Mouse (Mus musculus): Measurements from ENCODE around the gene Mis18a. TPM values are rescaled to one million over a fixed set of nuclear protein-coding genes. Genes with fewer than 3 reads are reported as not detected.

Mis18a gene
- polyA plus RNA-seq, 1 experiment from 2014 or later, result 29.9 TPM

- H3K4me3 ChIP-seq (ENCODE audit: control insufficient read depth in 1 of 2, insufficient read depth in 1 of 2, low read depth in 1 of 2, low read length in 2 of 2), result no peak overlapping the region
- 81% methylated on average over 12 of the region's 12 CpGs for WGBS
- no peak overlapping the region for H3K27ac ChIP-seq (replicated peaks in 1 of 2; ENCODE audit: control insufficient read depth in 1 of 2, insufficient read depth in 1 of 2, low read depth in 2 of 2, low read length in 2 of 2)
- ATAC-seq (ENCODE audit: insufficient number of reproducible peaks, insufficient read depth, low FRiP score, low read depth), result no peak
- H3K9me3 ChIP-seq (ENCODE audit: control insufficient read depth, low read length), result no peaks in the 10 kb centered on the region
- no peaks in the 10 kb centered on the region for H3K27me3 ChIP-seq (ENCODE audit: control insufficient read depth, insufficient read depth, low read length)
- no peaks in the 10 kb centered on the region for H3K4me1 ChIP-seq (ENCODE audit: control insufficient read depth in 2 of 2, insufficient read depth in 2 of 2, low read length in 2 of 2)
- no peak overlapping the region for H3K4me2 ChIP-seq (ENCODE audit: low read length)
- no peaks in the 10 kb centered on the region for H3K36me3 ChIP-seq (ENCODE audit: control insufficient read depth, insufficient read depth, low read length)
- no peak overlapping the region for H3K9ac ChIP-seq (ENCODE audit: low read length)
Observed at GRCm38 (mm10) chr16:90687687-90688263, 39.4 kb downstream of the Mis18a start.

GRCm38 (mm10) chr16:90687011-90687410 lies 40.2 kb downstream of the Mis18a start:
- Histone ChIP-seq H3K4me2 (ENCODE audit: low read length) (no peak overlapping the region), H3K9ac (ENCODE audit: low read length) (no peak overlapping the region), H3K36me3 (ENCODE audit: control insufficient read depth, insufficient read depth, low read length) (no peaks in the 10 kb centered on the region), H3K4me3 (ENCODE audit: control insufficient read depth in 1 of 2, insufficient read depth in 1 of 2, low read depth in 1 of 2, low read length in 2 of 2) (no peak overlapping the region), H3K9me3 (ENCODE audit: control insufficient read depth, low read length) (no peaks in the 10 kb centered on the region), H3K27ac (replicated peaks in 1 of 2; ENCODE audit: control insufficient read depth in 1 of 2, insufficient read depth in 1 of 2, low read depth in 2 of 2, low read length in 2 of 2) (no peak overlapping the region), H3K4me1 (ENCODE audit: control insufficient read depth in 2 of 2, insufficient read depth in 2 of 2, low read length in 2 of 2) (no peaks in the 10 kb centered on the region), H3K27me3 (ENCODE audit: control insufficient read depth, insufficient read depth, low read length) (no peaks in the 10 kb centered on the region)
- 52% methylated on average over 5 of the region's 5 CpGs for WGBS
- no peak for ATAC-seq (ENCODE audit: insufficient number of reproducible peaks, insufficient read depth, low FRiP score, low read depth)

GRCm38 (mm10) chr16:90684092-90684491 lies 43.1 kb downstream of the Mis18a start:
- Histone ChIP-seq H3K4me1 (ENCODE audit: control insufficient read depth in 2 of 2, insufficient read depth in 2 of 2, low read length in 2 of 2) (no peaks in the 10 kb centered on the region), H3K27ac (replicated peaks in 1 of 2; ENCODE audit: control insufficient read depth in 1 of 2, insufficient read depth in 1 of 2, low read depth in 2 of 2, low read length in 2 of 2) (no peak overlapping the region), H3K36me3 (ENCODE audit: control insufficient read depth, insufficient read depth, low read length) (no peaks in the 10 kb centered on the region), H3K4me3 (ENCODE audit: control insufficient read depth in 1 of 2, insufficient read depth in 1 of 2, low read depth in 1 of 2, low read length in 2 of 2) (no peak overlapping the region), H3K9me3 (ENCODE audit: control insufficient read depth, low read length) (0 out of 2 replicates have a peak, but pooled peaks cover under 1% of the 10 kb centered on the region), H3K27me3 (ENCODE audit: control insufficient read depth, insufficient read depth, low read length) (no peaks in the 10 kb centered on the region), H3K4me2 (ENCODE audit: low read length) (no peak overlapping the region), H3K9ac (ENCODE audit: low read length) (no peak overlapping the region)
- WGBS, result 50% methylated on average over 5 of the region's 5 CpGs
- no peak for ATAC-seq (ENCODE audit: insufficient number of reproducible peaks, insufficient read depth, low FRiP score, low read depth)

GRCm38 (mm10) chr16:90679984-90680383 lies 47.2 kb downstream of the Mis18a start:
- no peaks in the 10 kb centered on the region for H3K27me3 ChIP-seq (ENCODE audit: control insufficient read depth, insufficient read depth, low read length)
- H3K27ac ChIP-seq (replicated peaks in 1 of 2; ENCODE audit: control insufficient read depth in 1 of 2, insufficient read depth in 1 of 2, low read depth in 2 of 2, low read length in 2 of 2), result no peak overlapping the region
- H3K9me3 ChIP-seq (ENCODE audit: control insufficient read depth, low read length), result peaks cover 5% of the 10 kb centered on the region
- ATAC-seq (ENCODE audit: insufficient number of reproducible peaks, insufficient read depth, low FRiP score, low read depth), result no peak
- no peak overlapping the region for H3K4me2 ChIP-seq (ENCODE audit: low read length)
- peaks cover 0 to 4% of the 10 kb centered on the region in 2 experiments; a peak in 1 of 4 replicates for H3K4me1 ChIP-seq (ENCODE audit: control insufficient read depth in 2 of 2, insufficient read depth in 2 of 2, low read length in 2 of 2)
- no peak overlapping the region for H3K9ac ChIP-seq (ENCODE audit: low read length)
- no peak overlapping the region for H3K4me3 ChIP-seq (ENCODE audit: control insufficient read depth in 1 of 2, insufficient read depth in 1 of 2, low read depth in 1 of 2, low read length in 2 of 2)
- WGBS, result 80% methylated on average over 16 of the region's 16 CpGs
- H3K36me3 ChIP-seq (ENCODE audit: control insufficient read depth, insufficient read depth, low read length), result no peaks in the 10 kb centered on the region

- H3K4me2 ChIP-seq (ENCODE audit: low read length), result no peak overlapping the region
- WGBS, result 87% methylated on average over 3 of the region's 3 CpGs
- no peak overlapping the region for H3K27ac ChIP-seq (replicated peaks in 1 of 2; ENCODE audit: control insufficient read depth in 1 of 2, insufficient read depth in 1 of 2, low read depth in 2 of 2, low read length in 2 of 2)
- no peaks in the 10 kb centered on the region for H3K36me3 ChIP-seq (ENCODE audit: control insufficient read depth, insufficient read depth, low read length)
- no peak overlapping the region for H3K9ac ChIP-seq (ENCODE audit: low read length)
- H3K4me3 ChIP-seq (ENCODE audit: control insufficient read depth in 1 of 2, insufficient read depth in 1 of 2, low read depth in 1 of 2, low read length in 2 of 2), result no peak overlapping the region
- ATAC-seq (ENCODE audit: insufficient number of reproducible peaks, insufficient read depth, low FRiP score, low read depth), result no peak
- no peaks in the 10 kb centered on the region for H3K27me3 ChIP-seq (ENCODE audit: control insufficient read depth, insufficient read depth, low read length)
- peaks cover 5% of the 10 kb centered on the region for H3K9me3 ChIP-seq (ENCODE audit: control insufficient read depth, low read length)
- peaks cover 0 to 4% of the 10 kb centered on the region in 2 experiments; a peak in 1 of 4 replicates for H3K4me1 ChIP-seq (ENCODE audit: control insufficient read depth in 2 of 2, insufficient read depth in 2 of 2, low read length in 2 of 2)
Observed at GRCm38 (mm10) chr16:90678820-90679219, 48.4 kb downstream of the Mis18a start.

- Histone ChIP-seq H3K27me3 (ENCODE audit: control insufficient read depth, insufficient read depth, low read length) (no peaks in the 10 kb centered on the region), H3K4me2 (ENCODE audit: low read length) (no peak overlapping the region), H3K9ac (ENCODE audit: low read length) (no peak overlapping the region), H3K27ac (replicated peaks in 1 of 2; ENCODE audit: control insufficient read depth in 1 of 2, insufficient read depth in 1 of 2, low read depth in 2 of 2, low read length in 2 of 2) (no peak overlapping the region), H3K9me3 (ENCODE audit: control insufficient read depth, low read length) (peaks cover 5% of the 10 kb centered on the region), H3K4me3 (ENCODE audit: control insufficient read depth in 1 of 2, insufficient read depth in 1 of 2, low read depth in 1 of 2, low read length in 2 of 2) (no peak overlapping the region), H3K36me3 (ENCODE audit: control insufficient read depth, insufficient read depth, low read length) (no peaks in the 10 kb centered on the region), H3K4me1 (ENCODE audit: control insufficient read depth in 2 of 2, insufficient read depth in 2 of 2, low read length in 2 of 2) (peaks cover 0 to 4% of the 10 kb centered on the region in 2 experiments; a peak in 1 of 4 replicates)
- 70% methylated on average over 20 of the region's 20 CpGs for WGBS
- no peak for ATAC-seq (ENCODE audit: insufficient number of reproducible peaks, insufficient read depth, low FRiP score, low read depth)
Observed at GRCm38 (mm10) chr16:90676920-90677574, 50.2 kb downstream of the Mis18a start.

GRCm38 (mm10) chr16:90674651-90675050 lies 52.6 kb downstream of the Mis18a start:
- 89% methylated on average over 6 of the region's 6 CpGs for WGBS
- Histone ChIP-seq H3K4me3 (ENCODE audit: control insufficient read depth in 1 of 2, insufficient read depth in 1 of 2, low read depth in 1 of 2, low read length in 2 of 2) (no peak overlapping the region), H3K9ac (ENCODE audit: low read length) (no peak overlapping the region)

More at GRCm38 (mm10) chr16:90674651-90675050, 52.6 kb downstream of the Mis18a start:
- H3K36me3 ChIP-seq (ENCODE audit: control insufficient read depth, insufficient read depth, low read length), result no peaks in the 10 kb centered on the region
- H3K27ac ChIP-seq (replicated peaks in 1 of 2; ENCODE audit: control insufficient read depth in 1 of 2, insufficient read depth in 1 of 2, low read depth in 2 of 2, low read length in 2 of 2), result no peak overlapping the region
- H3K27me3 ChIP-seq (ENCODE audit: control insufficient read depth, insufficient read depth, low read length), result no peaks in the 10 kb centered on the region
- no peak overlapping the region for H3K4me2 ChIP-seq (ENCODE audit: low read length)
- peaks cover 5% of the 10 kb centered on the region for H3K9me3 ChIP-seq (ENCODE audit: control insufficient read depth, low read length)
- ATAC-seq (ENCODE audit: insufficient number of reproducible peaks, insufficient read depth, low FRiP score, low read depth), result no peak
- peaks cover 0 to 4% of the 10 kb centered on the region in 2 experiments; a peak in 1 of 4 replicates for H3K4me1 ChIP-seq (ENCODE audit: control insufficient read depth in 2 of 2, insufficient read depth in 2 of 2, low read length in 2 of 2)

All from heart, embryonic 14.5 days (tissue).